Mouse (Mus musculus) CD4-positive helper T cell, adult 2 months (primary cell): Measurements from ENCODE around the gene E130308A19Rik.

ENCODE experiments used
- DNase-seq: peaks from one replicate; pipeline ENCODE4 v3.0.0-alpha.2; 2012; ENCODE audit warnings: low read depth, missing footprints, low spot score

Gene E130308A19Rik

DNA sequence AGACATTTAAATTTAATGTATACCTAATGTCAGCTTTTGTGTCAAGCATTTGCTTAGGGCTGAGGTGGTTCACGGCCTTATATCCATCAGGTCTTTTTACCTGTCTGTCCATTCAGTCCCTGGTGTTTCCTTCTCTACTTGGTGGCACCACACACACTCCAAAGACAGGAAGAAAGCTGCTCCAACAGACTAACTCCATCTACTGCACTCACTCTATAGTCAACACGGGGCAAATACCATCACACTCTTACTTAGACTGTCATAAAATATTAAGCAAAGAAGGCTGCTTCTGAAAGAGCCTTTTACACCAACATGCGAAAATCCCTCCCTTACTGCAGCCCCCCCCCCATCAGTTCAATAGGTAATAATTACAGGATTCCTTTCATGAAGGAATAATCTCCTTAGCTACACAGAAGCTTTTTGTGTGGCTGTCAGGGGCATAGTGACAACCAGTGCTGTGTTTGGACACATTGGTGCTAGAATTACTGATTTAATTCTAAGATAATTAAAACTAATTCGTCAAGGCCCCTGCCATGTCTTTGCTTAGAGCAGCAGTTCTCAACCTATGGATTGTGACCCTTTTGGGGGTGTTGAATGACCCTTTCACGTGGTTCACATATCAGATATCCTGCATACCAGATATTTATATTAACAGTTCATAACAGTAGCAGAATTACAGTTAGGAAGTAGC is 101.3 kb downstream of the E130308A19Rik start:
- no peak for DNase-seq

DNA sequence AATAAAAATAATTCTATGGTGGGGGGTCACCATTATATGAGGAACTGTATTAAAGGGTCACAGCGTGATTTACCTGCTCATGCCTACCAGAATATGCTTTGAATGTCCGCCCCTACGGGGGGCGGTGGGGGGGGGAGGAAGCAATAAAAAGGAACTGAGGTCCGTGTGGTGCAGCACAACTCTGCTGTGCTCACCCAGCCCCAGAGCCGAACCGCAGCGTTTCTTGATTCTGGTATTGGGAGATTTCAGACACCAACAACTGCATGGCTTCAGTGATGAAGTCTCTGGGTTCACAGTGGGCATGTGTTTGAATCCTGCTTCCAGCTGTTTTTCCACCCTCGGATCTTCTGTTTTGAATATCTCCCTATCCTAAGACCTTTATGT is 101.9 kb downstream of the E130308A19Rik start:
- no peak for DNase-seq

DNA sequence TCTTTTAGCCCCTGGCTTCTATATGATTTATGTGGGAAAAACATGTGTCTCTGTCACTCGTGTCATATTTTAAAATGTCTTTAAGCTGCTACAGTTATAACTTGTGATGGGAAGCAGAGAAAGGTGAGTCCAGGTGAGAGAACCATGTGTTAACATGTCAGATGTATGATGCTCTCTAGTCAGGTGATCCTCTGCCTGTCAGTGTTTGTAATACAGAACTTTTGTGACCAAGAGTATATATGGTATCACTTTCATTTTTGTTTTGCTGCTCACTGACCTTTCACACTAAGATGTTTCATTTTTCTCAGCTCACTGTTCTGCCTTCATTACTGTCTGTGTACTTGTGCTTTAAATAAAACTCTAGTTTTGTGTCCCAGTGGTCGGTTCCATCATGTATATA is 102.8 kb downstream of the E130308A19Rik start:
- no peak for DNase-seq

DNA sequence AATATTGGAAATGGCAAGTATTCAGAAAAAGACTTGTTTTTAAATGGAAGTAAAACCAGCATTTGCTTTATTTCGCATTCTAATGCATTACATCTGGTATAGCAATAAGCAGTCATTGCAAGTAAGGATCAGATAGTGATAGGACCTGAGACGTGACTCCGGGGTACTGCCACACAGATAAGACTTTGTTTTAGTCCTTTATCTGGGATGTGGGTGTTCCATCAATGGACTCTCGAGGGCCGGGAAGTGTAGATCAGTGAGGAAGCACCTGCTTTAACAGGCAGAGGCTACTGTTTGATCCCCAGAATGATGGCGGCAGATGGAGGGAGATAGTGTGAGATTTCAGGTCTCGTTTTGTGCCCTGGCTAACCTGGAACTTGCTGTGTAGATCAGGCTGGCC is 105.5 kb downstream of the E130308A19Rik start:
- DNase-seq = no peak

DNA sequence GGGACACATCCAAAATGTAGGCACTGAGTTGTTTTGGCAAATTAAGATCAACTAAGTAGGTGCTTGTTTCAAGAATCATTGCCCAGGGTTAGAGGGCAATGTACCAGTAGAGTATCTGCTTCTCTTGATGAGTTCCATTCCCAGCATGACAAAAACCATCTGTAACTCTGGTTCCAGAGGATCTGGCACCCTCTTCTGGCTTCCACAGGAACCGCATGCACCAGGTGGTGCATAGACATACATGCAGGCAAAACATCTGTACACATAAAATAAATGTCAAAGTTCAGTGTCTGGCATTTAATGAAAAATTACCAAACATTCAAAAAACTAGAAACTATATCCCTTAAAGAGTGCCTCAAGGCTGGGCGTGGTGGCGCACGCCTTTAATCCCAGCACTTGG is 113.3 kb downstream of the E130308A19Rik start:
- no peak for DNase-seq

GRCm38 (mm10) chr4:59739882-59740281 is 113.9 kb downstream of the E130308A19Rik start:
- DNase-seq = no peak

GRCm38 (mm10) chr4:59753491-59754140 is 127.6 kb downstream of the E130308A19Rik start:
- DNase-seq = no peak

- no peak for DNase-seq
Measured at GRCm38 (mm10) chr4:59756332-59757082, 130.5 kb downstream of the E130308A19Rik start.

- DNase-seq = no peak
Measured at GRCm38 (mm10) chr4:59757452-59758435, 131.7 kb downstream of the E130308A19Rik start.

GRCm38 (mm10) chr4:59760016-59760415 is 134.0 kb downstream of the E130308A19Rik start:
- no peak for DNase-seq

- no peak for DNase-seq
Measured at GRCm38 (mm10) chr4:59760636-59761364, 134.8 kb downstream of the E130308A19Rik start.

DNA sequence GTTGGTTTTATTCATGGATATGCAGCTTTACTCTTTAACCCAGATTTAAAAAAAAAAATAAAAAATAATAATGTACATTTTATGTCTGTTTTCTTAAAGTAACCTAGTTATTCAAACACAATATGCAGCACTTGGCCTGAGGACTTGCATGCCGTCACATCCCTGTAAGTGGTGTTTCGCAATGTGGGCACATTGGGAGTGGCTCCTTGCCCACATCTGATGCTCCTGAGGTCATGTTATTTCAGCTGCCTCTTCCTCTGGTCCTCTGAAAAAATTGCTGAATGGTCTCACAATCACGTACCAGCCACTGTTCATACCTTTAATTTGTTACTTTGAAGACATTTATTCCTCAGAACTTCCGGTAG is 135.3 kb downstream of the E130308A19Rik start:
- DNase-seq = no peak

DNA sequence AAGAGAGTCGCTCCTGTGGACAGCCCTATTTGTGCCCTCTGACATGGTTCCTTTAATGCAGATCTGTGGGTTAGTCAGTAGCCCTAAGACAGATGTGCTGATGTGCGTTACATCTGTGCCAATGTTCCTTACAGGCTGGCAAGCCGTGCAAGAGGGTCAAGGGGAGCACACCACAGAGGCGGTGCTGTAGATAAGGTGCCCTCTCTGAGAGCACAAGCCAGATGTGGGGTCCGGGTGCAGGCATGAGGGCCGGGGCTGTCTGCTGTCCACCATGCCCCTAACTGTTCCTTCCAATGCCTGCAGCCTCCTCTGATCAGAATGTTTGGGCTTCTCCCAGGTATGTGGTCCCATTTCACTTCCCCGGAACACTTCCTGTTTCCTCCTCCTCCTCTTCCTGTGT is 138.9 kb downstream of the E130308A19Rik start:
- DNase-seq = no peak

GRCm38 (mm10) chr4:59765385-59766005 is 139.5 kb downstream of the E130308A19Rik start:
- no peak for DNase-seq

DNA sequence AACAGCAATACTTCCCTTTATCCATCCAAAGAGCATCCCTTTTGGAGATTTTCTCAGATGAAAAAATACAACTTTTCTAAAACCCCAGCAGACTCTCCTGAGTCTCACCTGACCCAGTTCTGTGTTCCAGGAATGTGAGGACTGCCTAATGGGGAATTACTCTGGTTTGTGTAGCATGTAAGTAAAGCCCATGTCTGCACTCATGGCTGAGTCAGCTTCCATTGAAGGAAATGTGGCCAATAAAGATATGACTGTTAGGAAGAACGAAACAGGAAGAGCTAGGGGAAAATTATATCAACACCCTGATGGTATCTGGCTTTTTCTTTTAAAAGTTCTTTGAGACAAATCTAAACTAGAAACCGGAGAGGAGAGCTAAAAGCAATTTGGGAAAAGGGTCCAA is 141.7 kb downstream of the E130308A19Rik start:
- no peak for DNase-seq

DNA sequence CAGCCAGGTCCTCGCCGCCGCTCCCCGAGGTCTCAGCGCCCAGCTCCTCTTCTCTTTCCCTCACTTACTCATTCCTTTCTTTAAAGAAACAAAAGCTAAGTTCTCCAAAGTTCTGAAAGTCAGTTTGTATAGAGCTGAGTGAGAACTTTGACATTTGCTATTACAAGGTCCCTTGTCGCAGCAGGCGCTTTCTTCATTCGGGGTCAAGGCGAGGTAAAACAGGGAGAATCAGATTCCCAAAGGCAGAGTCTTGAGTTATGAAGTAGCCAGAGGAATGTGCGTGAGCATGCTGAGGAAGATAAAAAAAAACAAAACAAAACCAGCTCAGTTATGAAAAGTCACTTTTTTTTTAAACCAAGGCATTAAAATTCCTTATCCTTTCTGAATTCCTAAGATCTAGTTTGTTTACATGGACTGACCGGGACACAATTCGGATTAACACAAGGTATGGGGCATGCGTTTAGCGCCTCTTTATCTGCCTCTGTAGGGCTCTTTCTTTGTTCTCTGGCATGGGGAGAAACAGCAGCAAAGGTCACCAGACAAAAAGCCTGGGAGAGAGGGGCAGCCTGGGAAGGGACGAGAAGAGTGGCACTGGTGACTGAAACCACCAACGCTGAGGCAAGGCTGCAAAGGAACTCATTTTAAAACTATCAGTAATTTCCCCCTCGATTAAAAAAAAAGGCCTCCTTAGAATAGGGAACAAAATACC is 146.3 kb downstream of the E130308A19Rik start:
- no peak for DNase-seq

- no peak for DNase-seq
Measured at GRCm38 (mm10) chr4:59777828-59778227, 151.8 kb downstream of the E130308A19Rik start.

- no peak for DNase-seq
Measured at GRCm38 (mm10) chr4:59780568-59780967, 154.6 kb downstream of the E130308A19Rik start.

GRCm38 (mm10) chr4:59782853-59783684 is 157.1 kb downstream of the E130308A19Rik start:
- DNase-seq = no peak
